Mouse (Mus musculus) heart, adult 11 months (tissue): ENCODE measurements around the gene Slc26a11.

Experiments
- DNase-seq: peaks from one replicate; pipeline ENCODE4 v3.0.0; 2022

Gene Slc26a11

GRCm38 (mm10) chr11:119355443-119356385 lies at the start of gene Slc26a11, which contains the start of gene Sgsh:
Slc26a11 (plus strand) TSS chr11:119355557.
Sgsh (minus strand) TSS chr11:119355536.
- DNase-seq: peak; percentile 99

GRCm38 (mm10) chr11:119306762-119307657 lies 48.3 kb upstream of the Slc26a11 start:
- DNase-seq: peak; percentile 87

- DNase-seq: no peak
Measured at GRCm38 (mm10) chr11:119307658-119307867, 47.8 kb upstream of the Slc26a11 start, which contains the start of gene Card14. Card14 (plus strand) TSS chr11:119307768.

GRCm38 (mm10) chr11:119307916-119308315 lies 47.4 kb upstream of the Slc26a11 start:
- no peak for DNase-seq

- no peak for DNase-seq
Measured at GRCm38 (mm10) chr11:119310621-119311020, 44.7 kb upstream of the Slc26a11 start.

DNA sequence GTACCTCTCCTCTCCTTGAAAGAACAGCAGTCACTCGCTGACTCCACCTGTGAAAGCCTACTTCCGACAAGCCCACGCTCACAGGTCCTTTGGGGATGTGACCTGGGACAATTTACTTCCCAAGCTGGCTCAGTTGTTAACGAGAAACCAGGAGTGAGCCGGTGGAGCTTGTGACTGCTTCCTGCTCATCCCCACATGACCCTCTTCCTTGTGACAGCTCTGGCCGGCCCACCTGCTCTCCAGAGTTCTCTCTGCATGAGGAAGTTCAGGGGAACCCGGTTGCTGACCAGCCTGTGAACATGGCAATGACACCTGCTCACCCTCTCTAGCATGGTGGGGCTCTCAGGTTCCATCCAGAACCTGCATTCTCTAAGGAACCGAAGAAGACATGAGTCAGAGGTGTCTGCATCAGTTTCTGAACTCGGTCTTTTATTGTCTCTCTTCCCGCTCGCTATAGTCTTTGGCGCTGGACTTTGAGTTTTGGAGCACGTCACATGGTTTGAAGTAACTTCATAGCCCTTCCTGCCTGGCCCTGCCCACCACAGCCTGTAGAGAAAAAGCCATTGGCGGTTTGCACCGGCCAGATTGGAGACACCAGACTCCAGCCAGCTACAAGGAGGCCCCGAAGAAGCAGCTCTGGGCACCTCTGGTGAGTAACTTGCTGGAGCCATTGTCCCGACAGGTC lies 41.0 kb upstream of the Slc26a11 start:
- DNase-seq: no peak

DNA sequence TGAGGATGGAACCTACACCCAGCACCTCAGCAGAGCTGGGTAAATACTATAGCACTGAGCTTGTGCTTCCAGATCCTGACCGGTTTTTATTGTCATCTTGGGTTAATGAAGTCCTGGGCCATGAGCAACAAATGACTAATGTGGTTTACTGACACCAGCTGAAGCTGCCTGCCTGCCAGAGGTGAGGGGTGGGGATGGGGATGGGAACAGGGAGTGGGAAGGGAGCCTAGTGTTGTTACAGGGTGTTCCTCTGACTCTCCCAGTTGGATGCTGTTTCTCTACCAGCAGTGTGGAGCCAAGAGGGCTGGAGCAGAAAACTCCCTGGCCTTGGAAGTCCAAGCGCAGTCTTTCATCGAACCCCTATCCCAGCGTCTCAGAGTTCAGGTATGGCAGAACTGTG lies 38.6 kb upstream of the Slc26a11 start:
- DNase-seq: peak; percentile 97

DNA sequence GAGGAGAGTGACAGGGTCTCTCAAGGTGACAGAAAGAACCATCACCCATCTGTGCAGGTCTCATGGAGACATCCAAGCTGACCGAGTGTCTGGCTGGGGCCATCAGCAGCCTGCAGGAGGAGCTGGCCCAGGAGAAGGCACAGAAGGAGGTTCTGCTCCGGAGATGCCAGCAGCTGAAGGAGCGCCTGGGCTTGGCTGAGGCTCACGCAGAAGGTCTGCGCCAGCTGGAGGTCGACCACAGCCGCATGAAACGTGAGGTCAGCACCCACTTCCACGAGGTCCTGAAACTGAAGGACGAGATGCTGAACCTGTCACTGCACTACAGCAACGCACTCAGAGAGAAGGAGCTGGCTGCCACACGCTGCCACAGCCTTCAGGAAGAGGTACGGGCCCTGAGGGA lies 32.8 kb upstream of the Slc26a11 start:
- DNase-seq: no peak

DNA sequence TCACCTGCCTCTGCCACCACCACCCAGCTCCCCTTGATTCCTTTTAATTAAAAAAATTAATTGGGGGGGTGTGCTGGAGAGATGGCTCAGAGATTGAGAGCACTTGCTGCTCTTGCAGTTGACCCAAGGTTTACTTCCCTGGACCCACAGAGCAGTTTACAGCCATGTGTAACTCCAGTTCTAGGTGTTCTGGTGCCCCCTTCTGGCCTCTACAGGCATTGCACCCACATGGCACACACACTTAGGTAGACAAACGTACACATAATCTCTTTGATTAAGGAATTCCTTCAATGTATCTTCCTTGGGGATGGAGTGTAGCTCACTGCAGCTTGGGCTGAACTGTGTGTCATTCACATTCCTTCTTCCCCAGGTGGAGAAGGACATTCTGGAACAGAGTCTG lies 30.3 kb upstream of the Slc26a11 start:
- no peak for DNase-seq

- no peak for DNase-seq
Measured at GRCm38 (mm10) chr11:119330592-119330991, 24.8 kb upstream of the Slc26a11 start.

DNA sequence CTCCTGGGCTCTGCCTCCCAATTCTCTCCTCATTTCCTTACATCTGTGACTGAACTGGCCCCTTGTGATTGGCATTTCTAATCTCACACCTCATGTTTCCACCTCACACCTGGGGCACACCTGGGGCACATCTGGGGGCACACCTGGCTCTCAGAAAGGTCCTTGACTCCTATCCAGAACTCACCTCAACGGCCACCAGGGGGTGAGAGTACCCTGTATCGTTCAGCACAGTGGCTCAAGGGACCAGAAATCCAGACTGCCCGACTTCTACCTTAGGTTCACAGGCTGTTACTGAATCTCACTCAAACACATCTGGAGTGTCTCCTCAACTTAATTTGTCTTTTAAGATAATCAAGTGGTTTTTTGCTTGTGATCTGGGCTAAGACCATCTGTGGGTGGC lies 23.4 kb upstream of the Slc26a11 start:
- no peak for DNase-seq

DNA sequence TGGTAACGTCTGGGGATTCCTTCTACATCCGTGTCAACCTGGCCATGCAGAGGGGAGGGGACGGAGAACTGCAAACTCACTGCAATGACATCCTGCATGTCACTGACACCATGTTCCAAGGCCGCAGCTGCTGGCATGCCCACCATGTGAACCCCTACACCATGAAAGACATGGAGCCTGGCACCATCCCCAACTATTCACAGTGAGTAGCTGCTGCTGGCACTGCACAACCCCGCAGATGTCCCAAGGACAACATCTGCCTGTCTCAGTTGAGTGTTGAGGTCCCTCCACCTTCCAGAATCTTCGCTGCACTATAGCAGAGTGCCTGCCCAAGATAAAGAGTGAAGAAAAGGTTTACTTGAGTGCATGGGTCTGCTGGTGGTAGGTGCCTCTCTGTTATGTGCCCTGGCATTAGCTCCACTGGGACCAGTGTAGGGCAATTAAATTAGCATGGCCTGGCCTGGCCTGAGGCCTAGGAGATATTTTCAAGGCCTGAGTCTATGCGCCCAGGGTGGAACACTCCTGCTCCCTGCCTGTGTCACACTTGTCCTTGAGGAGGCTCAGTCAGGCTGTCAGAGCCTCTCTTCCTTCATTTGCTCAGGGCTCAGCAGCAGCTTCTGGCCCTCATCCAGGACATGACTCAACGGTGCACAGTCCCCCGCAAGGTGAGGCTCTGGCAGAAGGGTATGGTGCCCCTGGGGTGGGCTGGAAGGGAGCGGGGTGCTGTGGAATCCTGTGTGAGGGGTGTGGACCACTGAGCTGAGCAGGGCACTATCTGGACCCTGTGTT lies 16.9 kb upstream of the Slc26a11 start:
- no peak for DNase-seq

DNA sequence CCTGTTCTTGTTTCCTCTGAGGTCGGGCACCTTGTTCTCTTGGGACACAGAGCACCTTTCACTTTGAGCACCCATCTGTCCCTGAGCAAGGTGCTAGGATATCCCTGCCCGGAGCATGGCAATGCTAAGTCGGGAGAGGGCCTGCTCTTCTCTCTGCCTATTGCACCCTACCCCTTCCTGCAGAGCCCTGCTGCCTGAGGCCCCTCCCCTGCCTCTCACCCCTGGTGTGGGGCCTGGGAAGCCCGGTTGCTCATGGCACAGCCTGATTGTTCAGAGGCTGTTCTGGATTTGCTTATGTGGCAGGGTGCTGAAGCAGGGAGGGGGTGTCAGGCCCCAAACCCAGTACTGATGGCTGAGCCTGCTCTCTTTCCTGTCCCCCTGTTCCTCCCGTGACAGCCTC lies 16.2 kb upstream of the Slc26a11 start:
- no peak for DNase-seq

DNA sequence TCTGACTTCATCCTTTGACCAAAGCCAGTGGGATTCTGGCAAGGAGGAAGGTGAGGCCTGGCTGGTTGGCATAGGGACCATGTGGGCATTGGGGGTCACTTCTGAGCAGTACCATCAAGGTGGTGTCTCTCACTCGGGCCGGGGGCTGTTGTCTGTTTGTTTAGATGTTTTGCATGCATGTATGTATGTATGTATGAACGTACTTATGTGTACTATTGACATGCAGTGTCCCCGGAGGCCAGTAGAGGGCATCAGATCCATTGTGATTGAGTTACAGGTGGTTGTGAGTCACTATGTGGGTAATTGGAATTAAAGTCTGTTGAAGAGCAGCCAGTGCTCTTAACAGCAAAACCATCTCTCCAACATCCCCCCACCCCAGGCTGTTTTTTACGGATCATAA lies 15.7 kb upstream of the Slc26a11 start:
- no peak for DNase-seq

GRCm38 (mm10) chr11:119344178-119344577 lies 11.2 kb upstream of the Slc26a11 start:
- peak; percentile 95 for DNase-seq

GRCm38 (mm10) chr11:119344865-119345264 lies 10.5 kb upstream of the Slc26a11 start:
- DNase-seq: no peak

DNA sequence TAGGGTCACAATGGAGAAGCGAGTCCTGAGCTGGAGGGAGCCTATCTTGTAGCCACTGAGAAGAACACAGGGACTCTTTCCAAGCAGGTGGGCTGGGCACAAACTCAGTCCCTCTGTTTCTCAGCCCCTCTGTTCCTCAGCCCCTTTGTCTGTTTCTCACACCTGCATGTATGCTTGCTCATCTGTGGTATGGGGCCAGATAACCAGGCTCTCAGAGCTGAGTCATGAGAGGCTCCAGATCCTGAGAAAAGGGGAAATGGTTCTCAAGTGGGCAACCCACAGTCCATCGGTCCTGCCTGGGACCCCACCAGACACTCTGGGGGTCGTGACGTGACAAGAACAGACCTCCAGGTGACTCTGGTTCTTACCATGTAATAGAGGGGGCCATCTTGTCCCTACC lies 8.2 kb upstream of the Slc26a11 start:
- DNase-seq: no peak

DNA sequence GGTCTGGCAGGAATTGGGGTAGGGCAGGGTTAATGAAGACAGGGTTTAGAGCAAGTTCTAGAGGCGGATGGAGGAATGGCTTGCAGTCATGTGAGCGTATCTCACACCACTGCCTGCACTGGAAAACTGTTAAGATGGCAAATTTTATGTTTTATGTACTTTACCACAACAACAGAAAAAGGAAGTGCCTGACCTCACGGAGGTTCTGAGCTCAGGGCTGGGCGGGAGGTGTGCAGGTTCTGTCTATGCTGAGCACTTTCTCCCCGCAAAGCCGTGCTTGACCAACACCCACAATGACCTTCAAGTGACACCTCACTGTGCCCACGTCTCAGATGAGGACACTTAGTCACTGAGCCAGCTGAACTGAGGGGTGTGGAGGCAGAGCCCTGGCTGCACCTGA lies 3.2 kb upstream of the Slc26a11 start:
- DNase-seq: no peak

DNA sequence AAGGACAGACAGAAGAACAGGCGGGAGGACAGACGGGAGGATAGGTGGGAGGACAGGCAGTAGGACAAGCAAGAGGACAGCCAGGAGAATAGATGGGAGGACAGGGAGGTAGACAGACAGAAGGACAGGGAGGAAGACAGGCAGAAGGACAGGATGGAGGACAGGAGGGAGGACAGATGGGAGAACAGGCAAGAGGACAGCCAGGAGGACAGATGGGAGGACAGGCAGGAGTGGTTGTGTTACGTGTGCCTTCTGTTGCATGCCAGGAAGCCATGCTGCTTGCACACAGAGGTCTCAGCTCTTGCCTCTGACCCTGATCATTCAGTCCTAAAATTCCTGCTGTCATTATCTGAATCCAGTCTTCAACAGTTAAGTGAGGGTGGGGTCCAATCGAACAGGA lies 1.4 kb upstream of the Slc26a11 start:
- DNase-seq: no peak

DNA sequence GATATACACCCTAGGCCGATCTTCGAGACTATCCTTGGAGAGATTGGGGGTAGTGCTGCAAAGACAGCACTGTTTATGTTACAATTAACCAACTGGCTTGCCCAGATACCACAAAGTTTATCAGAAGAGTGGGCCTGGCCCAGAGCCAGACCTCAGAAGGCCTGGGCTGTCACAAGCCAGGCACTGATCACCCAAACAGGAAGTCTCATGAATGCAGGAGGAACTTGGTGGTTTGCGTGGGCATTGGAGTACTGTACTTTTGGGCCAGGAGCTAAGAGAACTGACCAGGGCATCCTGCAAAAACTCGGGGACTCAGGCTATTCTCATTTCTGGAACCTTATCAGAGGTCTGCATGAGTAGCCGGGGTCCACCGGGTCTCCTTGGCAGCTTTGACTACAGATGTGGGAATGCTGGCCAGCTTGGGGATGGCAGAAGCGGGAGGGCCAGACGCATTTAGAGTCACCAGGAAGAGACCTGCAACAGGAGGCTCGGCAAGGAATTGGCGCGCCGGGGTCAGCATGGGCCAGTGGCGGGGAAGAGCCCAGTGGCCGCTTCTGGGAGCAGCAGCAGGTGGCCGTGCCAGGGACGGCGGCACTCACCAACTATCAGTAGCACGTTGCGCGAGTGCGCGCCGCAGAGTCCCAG lies 437 bp upstream of the Slc26a11 start:
- peak; percentile 97 for DNase-seq

- DNase-seq: peak; percentile 83
Measured at GRCm38 (mm10) chr11:119359089-119359488, 3.7 kb downstream of the Slc26a11 start.
